Mouse (Mus musculus): Measurements from ENCODE around the gene Dscaml1.

GRCm38 (mm10) chr9:45618443-45618842 is 192.0 kb downstream of the Dscaml1 start:
- TF ChIP-seq POLR2A (IDR thresholded peaks at IDR 0.05; ENCODE audit: control insufficient read depth, extremely low read depth, insufficient read depth, low read length, poor library complexity) (no peak), CTCF (IDR thresholded peaks at IDR 0.05; ENCODE audit: borderline replicate concordance, control insufficient read depth, extremely low read depth, insufficient read depth, low read length, poor library complexity) (no peak)

All from thymus, adult 2 months (tissue).